Mouse (Mus musculus): ENCODE measurements around the gene Mcm3.

The Mcm3 gene

GRCm38 (mm10) chr1:20819771-20820605 is at the start of gene Mcm3:
Mcm3 (minus strand) TSS chr1:20820312.
- peak; percentile 94 for DNase-seq (ENCODE audit: low read depth, low spot score)
- no peaks in the 10 kb centered on the region for H3K36me3 ChIP-seq (ENCODE audit: control insufficient read depth, insufficient read depth, low read length, poor library complexity, severe bottlenecking)
- H3K27me3 ChIP-seq (ENCODE audit: control insufficient read depth, insufficient read depth, low read length, poor library complexity, severe bottlenecking): no peaks in the 10 kb centered on the region

- no peak for DNase-seq (ENCODE audit: low read depth, low spot score)
- Histone ChIP-seq H3K36me3 (ENCODE audit: control insufficient read depth, insufficient read depth, low read length, poor library complexity, severe bottlenecking) (no peaks in the 10 kb centered on the region), H3K27me3 (ENCODE audit: control insufficient read depth, insufficient read depth, low read length, poor library complexity, severe bottlenecking) (no peaks in the 10 kb centered on the region)
Measured at GRCm38 (mm10) chr1:20868036-20868435, 47.9 kb upstream of the Mcm3 start.

GRCm38 (mm10) chr1:20867241-20867902 is 47.3 kb upstream of the Mcm3 start:
- no peaks in the 10 kb centered on the region for H3K27me3 ChIP-seq (ENCODE audit: control insufficient read depth, insufficient read depth, low read length, poor library complexity, severe bottlenecking)
- DNase-seq (ENCODE audit: low read depth, low spot score): no peak
- H3K36me3 ChIP-seq (ENCODE audit: control insufficient read depth, insufficient read depth, low read length, poor library complexity, severe bottlenecking): no peaks in the 10 kb centered on the region

- Histone ChIP-seq H3K27me3 (ENCODE audit: control insufficient read depth, insufficient read depth, low read length, poor library complexity, severe bottlenecking) (no peaks in the 10 kb centered on the region), H3K36me3 (ENCODE audit: control insufficient read depth, insufficient read depth, low read length, poor library complexity, severe bottlenecking) (no peaks in the 10 kb centered on the region)
- DNase-seq (ENCODE audit: low read depth, low spot score): no peak
Measured at GRCm38 (mm10) chr1:20863452-20864172, 43.5 kb upstream of the Mcm3 start.

GRCm38 (mm10) chr1:20861865-20862264 is 41.8 kb upstream of the Mcm3 start:
- Histone ChIP-seq H3K36me3 (ENCODE audit: control insufficient read depth, insufficient read depth, low read length, poor library complexity, severe bottlenecking) (no peaks in the 10 kb centered on the region), H3K27me3 (ENCODE audit: control insufficient read depth, insufficient read depth, low read length, poor library complexity, severe bottlenecking) (no peaks in the 10 kb centered on the region)
- no peak for DNase-seq (ENCODE audit: low read depth, low spot score)

- Histone ChIP-seq H3K27me3 (ENCODE audit: control insufficient read depth, insufficient read depth, low read length, poor library complexity, severe bottlenecking) (no peaks in the 10 kb centered on the region), H3K36me3 (ENCODE audit: control insufficient read depth, insufficient read depth, low read length, poor library complexity, severe bottlenecking) (no peaks in the 10 kb centered on the region)
- no peak for DNase-seq (ENCODE audit: low read depth, low spot score)
Measured at GRCm38 (mm10) chr1:20860775-20861174, 40.7 kb upstream of the Mcm3 start.

- DNase-seq (ENCODE audit: low read depth, low spot score): no peak
- H3K27me3 ChIP-seq (ENCODE audit: control insufficient read depth, insufficient read depth, low read length, poor library complexity, severe bottlenecking): no peaks in the 10 kb centered on the region
- no peaks in the 10 kb centered on the region for H3K36me3 ChIP-seq (ENCODE audit: control insufficient read depth, insufficient read depth, low read length, poor library complexity, severe bottlenecking)
Measured at GRCm38 (mm10) chr1:20856924-20857902, 37.1 kb upstream of the Mcm3 start.

- no peaks in the 10 kb centered on the region for H3K36me3 ChIP-seq (ENCODE audit: control insufficient read depth, insufficient read depth, low read length, poor library complexity, severe bottlenecking)
- no peak for DNase-seq (ENCODE audit: low read depth, low spot score)
- H3K27me3 ChIP-seq (ENCODE audit: control insufficient read depth, insufficient read depth, low read length, poor library complexity, severe bottlenecking): no peaks in the 10 kb centered on the region
Measured at GRCm38 (mm10) chr1:20839911-20840310, 19.8 kb upstream of the Mcm3 start.

- no peaks in the 10 kb centered on the region for H3K36me3 ChIP-seq (ENCODE audit: control insufficient read depth, insufficient read depth, low read length, poor library complexity, severe bottlenecking)
- no peak for DNase-seq (ENCODE audit: low read depth, low spot score)
- no peaks in the 10 kb centered on the region for H3K27me3 ChIP-seq (ENCODE audit: control insufficient read depth, insufficient read depth, low read length, poor library complexity, severe bottlenecking)
Measured at GRCm38 (mm10) chr1:20836551-20837125, 16.5 kb upstream of the Mcm3 start.

- no peak for DNase-seq (ENCODE audit: low read depth, low spot score)
- H3K36me3 ChIP-seq (ENCODE audit: control insufficient read depth, insufficient read depth, low read length, poor library complexity, severe bottlenecking): no peaks in the 10 kb centered on the region
- H3K27me3 ChIP-seq (ENCODE audit: control insufficient read depth, insufficient read depth, low read length, poor library complexity, severe bottlenecking): no peaks in the 10 kb centered on the region
Measured at GRCm38 (mm10) chr1:20833141-20833511, 13.0 kb upstream of the Mcm3 start.

GRCm38 (mm10) chr1:20832473-20833140 is 12.5 kb upstream of the Mcm3 start:
- no peaks in the 10 kb centered on the region for H3K36me3 ChIP-seq (ENCODE audit: control insufficient read depth, insufficient read depth, low read length, poor library complexity, severe bottlenecking)
- no peak for DNase-seq (ENCODE audit: low read depth, low spot score)
- H3K27me3 ChIP-seq (ENCODE audit: control insufficient read depth, insufficient read depth, low read length, poor library complexity, severe bottlenecking): no peaks in the 10 kb centered on the region

- H3K27me3 ChIP-seq (ENCODE audit: control insufficient read depth, insufficient read depth, low read length, poor library complexity, severe bottlenecking): no peaks in the 10 kb centered on the region
- no peaks in the 10 kb centered on the region for H3K36me3 ChIP-seq (ENCODE audit: control insufficient read depth, insufficient read depth, low read length, poor library complexity, severe bottlenecking)
Measured at GRCm38 (mm10) chr1:20830546-20830945, 10.4 kb upstream of the Mcm3 start.

GRCm38 (mm10) chr1:20828061-20828460 is 7.9 kb upstream of the Mcm3 start:
- DNase-seq (ENCODE audit: low read depth, low spot score): no peak
- Histone ChIP-seq H3K27me3 (ENCODE audit: control insufficient read depth, insufficient read depth, low read length, poor library complexity, severe bottlenecking) (no peaks in the 10 kb centered on the region), H3K36me3 (ENCODE audit: control insufficient read depth, insufficient read depth, low read length, poor library complexity, severe bottlenecking) (no peaks in the 10 kb centered on the region)

More at GRCm38 (mm10) chr1:20830546-20830945, 10.4 kb upstream of the Mcm3 start:
- DNase-seq (ENCODE audit: low read depth, low spot score): no peak

Data from splenic B cell, adult 2 months (primary cell).